Mouse (Mus musculus) midbrain, postnatal 0 days (tissue): Measurements from ENCODE around the gene Prmt2. TPM values are rescaled to one million over a fixed set of nuclear protein-coding genes. Genes with fewer than 3 reads are reported as not detected.

Source experiments
- ATAC-seq: fragments of 200-750 bp; cut with Nextera tagmentation; 2 replicates; pipeline ENCODE4 v1.8.0; 2017; ENCODE audit warnings: moderate number of reproducible peaks, mild to moderate bottlenecking, moderate TSS enrichment, moderate library complexity; ENCODE audit not compliant: low FRiP score
- DNase-seq: peaks from one replicate; pipeline ENCODE4 v3.0.0-alpha.2; 2015; ENCODE audit warnings: low spot score
- H3K27ac ChIP-seq: fragments of 300-500 bp; sonication (generic); 2 replicates; pipeline ENCODE4 v1.5.1; 2014; ENCODE audit warnings: low read depth, mild to moderate bottlenecking, low read length, mixed read lengths
- H3K27me3 ChIP-seq: fragments of 300-500 bp; sonication (generic); 2 replicates; pipeline ENCODE4 v1.6.1; 2014; ENCODE audit warnings: low read length, control low read depth, mixed read lengths; ENCODE audit not compliant: insufficient read depth
- H3K36me3 ChIP-seq: fragments of 300-500 bp; sonication (generic); 2 replicates; pipeline ENCODE4 v1.6.1; 2014; ENCODE audit warnings: low read length, control low read depth, mixed read lengths; ENCODE audit not compliant: insufficient read depth
- H3K4me1 ChIP-seq: fragments of 300-500 bp; sonication (generic); 2 replicates; pipeline ENCODE4 v1.6.1; 2014; ENCODE audit warnings: mild to moderate bottlenecking, control low read depth, antibody characterized with exemption, low read length, mixed read lengths; ENCODE audit not compliant: insufficient read depth
- H3K4me2 ChIP-seq: fragments of 300-500 bp; sonication (generic); 2 replicates; pipeline ENCODE4 v1.6.1; 2014; ENCODE audit warnings: low read depth, mild to moderate bottlenecking, low read length, mixed read lengths; ENCODE audit not compliant: poor library complexity, severe bottlenecking
- H3K4me3 ChIP-seq: fragments of 300-500 bp; sonication (generic); 2 replicates; pipeline ENCODE4 v1.5.1; 2014; ENCODE audit warnings: low read depth, mild to moderate bottlenecking, low read length, moderate library complexity
- H3K9ac ChIP-seq: fragments of 300-500 bp; sonication (generic); replicated peaks from 2 replicates; pipeline ENCODE4 v1.6.1; 2014; ENCODE audit warnings: mild to moderate bottlenecking, low read length, moderate library complexity, mixed read lengths; ENCODE audit not compliant: poor library complexity, severe bottlenecking
- H3K9me3 ChIP-seq: fragments of 300-500 bp; sonication (generic); 2 replicates; pipeline ENCODE4 v1.6.1; 2016; ENCODE audit warnings: low read length, control low read depth
- CTCF ChIP-seq: IDR thresholded peaks from 2 replicates; pipeline ENCODE4 v1.5.1; 2016; ENCODE audit warnings: antibody characterized with exemption, mild to moderate bottlenecking
- WGBS: fragments of 180-500 bp; shearing (Covaris S2); extraction: QIAGEN DNeasy Blood & Tissue Kit; methylation state at CpG from one replicate; pipeline ENCODE4 v1.1.7; 2014; 5-methylcytosine and 5-hydroxymethylcytosine counted together
- polyA plus RNA-seq: library from polyadenylated mRNA; unstranded; fragments of >200 nt; fragmentation: Nextera tagmentation; extraction: Ambion mirVana; gene quantifications from 2 replicates; pipeline ENCODE4 v1.2.1, GENCODE M21; 2015
- total RNA-seq: library from RNA; depleted of rRNA; stranded (reverse); fragments of >200 nt; gene quantifications from 2 replicates; pipeline ENCODE4 v1.2.3, GENCODE M21; 2014

Gene Prmt2
- total and polyA plus RNA-seq, 2 experiments from 2014 or later: 174 to 326 TPM

DNA sequence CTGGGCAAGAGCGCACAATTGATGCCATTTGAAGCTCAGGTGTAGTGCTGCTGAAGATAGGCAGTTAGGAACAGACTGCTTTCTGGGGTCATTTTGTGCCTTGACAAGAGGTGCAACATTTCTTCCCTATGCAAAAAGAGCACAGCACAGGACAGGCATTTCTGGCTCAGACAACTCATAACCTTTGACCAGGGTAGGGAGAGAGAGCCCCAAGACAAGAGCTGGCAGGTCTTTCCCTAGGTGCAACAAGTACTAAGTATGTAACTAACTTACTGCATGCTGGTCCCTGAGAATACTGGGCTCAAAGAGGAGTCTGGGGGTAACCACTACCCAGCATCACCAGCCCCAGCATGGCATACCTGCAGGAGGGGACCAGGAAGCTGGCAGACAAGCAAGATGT, 15.4 kb upstream of the Prmt2 start:
- no peak overlapping the region for H3K4me2 ChIP-seq
- DNase-seq (no peak), ATAC-seq (no peak)
- no peaks in the 10 kb centered on the region for H3K9me3 ChIP-seq
- H3K36me3 ChIP-seq: no peaks in the 10 kb centered on the region
- 0 out of 2 replicates have a peak overlapping the region, but pooled peaks have one; percentile 3 for H3K27ac ChIP-seq
- H3K4me3 ChIP-seq: no peak overlapping the region
- H3K27me3 ChIP-seq: no peaks in the 10 kb centered on the region
- no peak overlapping the region for H3K9ac ChIP-seq
- no peaks in the 10 kb centered on the region for H3K4me1 ChIP-seq
- WGBS: 100% methylated on average over 1 of the region's 1 CpGs
- TF ChIP-seq CTCF: no peak

DNA sequence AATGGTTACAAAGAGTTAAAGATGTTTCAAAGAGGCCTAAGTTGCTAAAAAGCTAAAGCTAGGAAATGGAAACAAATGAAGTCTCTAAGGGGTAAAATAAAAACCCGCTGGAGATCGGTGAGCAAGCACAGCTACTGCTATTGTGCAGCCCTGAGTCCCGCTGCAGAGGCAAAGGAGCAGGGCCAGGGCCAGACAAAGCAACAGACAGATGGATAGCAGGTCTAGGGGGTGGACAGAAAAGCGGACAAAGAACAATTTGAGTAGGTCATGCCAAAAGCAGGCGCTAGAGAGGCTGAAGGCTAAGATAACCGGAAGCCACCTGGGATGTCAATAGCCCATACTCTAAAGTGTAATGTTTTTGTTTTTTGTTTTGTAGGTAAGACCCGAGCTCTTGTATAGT, 13.2 kb upstream of the Prmt2 start:
- no peak for TF ChIP-seq CTCF
- H3K4me1 ChIP-seq: no peaks in the 10 kb centered on the region
- no peak overlapping the region for H3K9ac ChIP-seq
- DNase-seq (no peak), ATAC-seq (no peak)
- H3K27me3 ChIP-seq: no peaks in the 10 kb centered on the region
- no peak overlapping the region for H3K4me3 ChIP-seq
- WGBS: 59% methylated on average over 7 of the region's 7 CpGs
- H3K9me3 ChIP-seq: no peaks in the 10 kb centered on the region
- H3K27ac ChIP-seq: no peak overlapping the region
- no peak overlapping the region for H3K4me2 ChIP-seq
- no peaks in the 10 kb centered on the region for H3K36me3 ChIP-seq

DNA sequence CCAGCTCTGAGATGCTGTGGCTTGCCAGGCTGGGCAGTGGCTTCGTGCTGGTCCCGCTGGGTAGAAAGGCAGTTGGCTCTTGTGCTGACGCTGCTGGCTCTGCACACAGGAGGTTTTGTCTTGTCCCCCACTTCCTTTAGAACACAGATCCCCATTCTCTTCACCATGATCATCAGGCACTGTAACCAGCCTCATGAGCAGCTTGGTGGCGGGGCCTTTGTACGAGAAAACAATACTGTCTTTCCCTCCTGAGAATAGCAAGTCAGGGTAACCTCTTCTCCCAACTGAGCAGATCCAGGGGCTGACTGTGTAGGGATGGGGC, 10.9 kb upstream of the Prmt2 start:
- no peaks in the 10 kb centered on the region for H3K36me3 ChIP-seq
- H3K27ac ChIP-seq: no peak overlapping the region
- H3K4me2 ChIP-seq: no peak overlapping the region
- no peak for ATAC-seq
- no peak for TF ChIP-seq CTCF
- H3K9me3 ChIP-seq: no peaks in the 10 kb centered on the region
- no peak for DNase-seq
- 64% methylated on average over 5 of the region's 5 CpGs for WGBS
- H3K4me3 ChIP-seq: no peak overlapping the region
- H3K9ac ChIP-seq: no peak overlapping the region
- no peaks in the 10 kb centered on the region for H3K4me1 ChIP-seq
- H3K27me3 ChIP-seq: no peaks in the 10 kb centered on the region

DNA sequence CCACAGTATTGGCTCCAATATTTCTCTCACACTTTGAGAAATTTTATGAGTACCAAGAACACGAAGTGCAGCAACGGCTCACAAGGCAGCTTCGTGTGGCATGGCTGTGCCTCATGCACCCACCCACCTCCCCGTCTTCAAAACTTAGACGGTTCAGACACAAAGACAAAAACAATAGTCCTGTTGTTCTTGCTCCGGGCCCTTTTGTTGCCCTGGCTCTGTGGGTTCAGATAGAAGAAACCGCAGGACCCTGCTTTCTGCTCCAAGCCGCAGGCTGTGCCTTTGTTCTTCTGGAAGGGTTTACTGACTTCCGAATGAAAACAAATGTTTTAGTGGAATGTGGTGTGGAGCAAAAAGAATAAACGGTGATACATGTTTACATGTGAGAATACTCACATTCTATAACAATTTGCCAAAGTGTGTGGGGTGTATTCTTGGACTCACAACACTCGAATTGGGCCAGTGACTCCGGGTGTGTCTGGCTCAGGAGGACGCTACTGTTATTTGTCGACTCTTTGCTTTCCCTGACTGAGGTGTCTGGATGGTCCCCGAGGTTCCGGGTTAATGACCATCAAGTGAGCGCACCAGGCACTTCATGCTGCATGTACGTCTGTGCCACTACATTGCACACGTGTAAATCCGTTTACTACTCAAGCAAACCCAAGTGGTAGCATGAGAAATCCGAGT, 10.4 kb upstream of the Prmt2 start:
- Histone ChIP-seq H3K27me3 (no peaks in the 10 kb centered on the region), H3K9me3 (no peaks in the 10 kb centered on the region), H3K4me3 (no peak overlapping the region), H3K27ac (no peak overlapping the region), H3K4me2 (no peak overlapping the region), H3K36me3 (no peaks in the 10 kb centered on the region), H3K4me1 (no peaks in the 10 kb centered on the region), H3K9ac (no peak overlapping the region)
- ATAC-seq (no peak), DNase-seq (no peak)
- no peak for TF ChIP-seq CTCF
- WGBS: 31% methylated on average over 21 of the region's 21 CpGs

GRCm38 (mm10) chr10:76246601-76247000, 8.9 kb upstream of the Prmt2 start:
- Histone ChIP-seq H3K4me1 (no peaks in the 10 kb centered on the region), H3K36me3 (no peaks in the 10 kb centered on the region), H3K27ac (no peak overlapping the region), H3K4me2 (no peak overlapping the region), H3K9me3 (no peaks in the 10 kb centered on the region), H3K4me3 (no peak overlapping the region), H3K9ac (no peak overlapping the region), H3K27me3 (no peaks in the 10 kb centered on the region)
- WGBS: 59% methylated on average over 4 of the region's 4 CpGs
- no peak for TF ChIP-seq CTCF
- no peak for ATAC-seq
- no peak for DNase-seq

GRCm38 (mm10) chr10:76245106-76245505, 7.4 kb upstream of the Prmt2 start:
- Histone ChIP-seq H3K27me3 (no peaks in the 10 kb centered on the region), H3K4me2 (no peak overlapping the region), H3K9ac (no peak overlapping the region), H3K4me3 (no peak overlapping the region), H3K4me1 (no peaks in the 10 kb centered on the region), H3K9me3 (no peaks in the 10 kb centered on the region), H3K27ac (no peak overlapping the region), H3K36me3 (no peaks in the 10 kb centered on the region)
- WGBS: 80% methylated on average over 2 of the region's 2 CpGs
- ATAC-seq (no peak), DNase-seq (no peak)
- no peak for TF ChIP-seq CTCF
